Mouse (Mus musculus): ENCODE results near the gene Arhgap44.
A peak's percentile ranks its signal among the peaks of the same experiment; 100 is the strongest.

Gene Arhgap44

GRCm38 (mm10) chr11:64999685-65000084, 163.1 kb downstream of the Arhgap44 start:
- no peak for DNase-seq

- no peak for DNase-seq
Measured at GRCm38 (mm10) chr11:64998439-64998838, 164.3 kb downstream of the Arhgap44 start.

GRCm38 (mm10) chr11:64988556-64988955, 174.2 kb downstream of the Arhgap44 start:
- no peak for DNase-seq

GRCm38 (mm10) chr11:64979489-64979845, 183.3 kb downstream of the Arhgap44 start:
- no peak for DNase-seq

- DNase-seq: peak; percentile 95 to 97
Measured at GRCm38 (mm10) chr11:64978720-64979488, 183.9 kb downstream of the Arhgap44 start, which contains the start of gene Elac2. Elac2 (plus strand) TSS chr11:64979038.

GRCm38 (mm10) chr11:64972418-64972817, 190.3 kb downstream of the Arhgap44 start:
- DNase-seq: no peak

- no peak for DNase-seq
Measured at GRCm38 (mm10) chr11:64971471-64971988, 191.2 kb downstream of the Arhgap44 start.

- DNase-seq: no peak
Measured at GRCm38 (mm10) chr11:64968939-64969342, 193.8 kb downstream of the Arhgap44 start.

- no peak for DNase-seq
Measured at GRCm38 (mm10) chr11:64968507-64968906, 194.3 kb downstream of the Arhgap44 start.

GRCm38 (mm10) chr11:64962629-64963028, 200.1 kb downstream of the Arhgap44 start:
- no peak for DNase-seq

GRCm38 (mm10) chr11:64956962-64957729, 205.6 kb downstream of the Arhgap44 start:
- DNase-seq: no peak
